Mouse (Mus musculus) midbrain, embryonic 10.5 days (tissue): Measurements from ENCODE around the gene Vars. TPM values are rescaled to one million over a fixed set of nuclear protein-coding genes. Genes with fewer than 3 reads are reported as not detected.
"Not testable (repeated sequence)": the region's sequence is repeated elsewhere in the genome, so short reads cannot be mapped to it uniquely, and the experiment has no call there.

Source experiments
- DNase-seq: peaks from one replicate; pipeline ENCODE4 v3.0.0-alpha.2; 2017; ENCODE audit warnings: low spot score
- H3K27ac ChIP-seq: fragments of 300-500 bp; sonication (generic); replicated peaks from 2 replicates; pipeline ENCODE4 v1.5.1; 2016; ENCODE audit warnings: mild to moderate bottlenecking
- H3K27me3 ChIP-seq: fragments of 300-500 bp; sonication (generic); 2 replicates; pipeline ENCODE4 v1.6.1; 2016; ENCODE audit warnings: low read depth, mild to moderate bottlenecking; ENCODE audit not compliant: poor library complexity, severe bottlenecking
- H3K36me3 ChIP-seq: fragments of 300-500 bp; sonication (generic); 2 replicates; pipeline ENCODE4 v1.6.1; 2016; ENCODE audit warnings: mild to moderate bottlenecking, moderate library complexity
- H3K4me1 ChIP-seq: fragments of 300-500 bp; sonication (generic); 2 replicates; pipeline ENCODE4 v1.6.1; 2016
- H3K4me3 ChIP-seq: fragments of 300-500 bp; sonication (generic); 2 replicates; pipeline ENCODE4 v1.5.1; 2016; ENCODE audit warnings: mild to moderate bottlenecking, moderate library complexity
- H3K9me3 ChIP-seq: fragments of 300-500 bp; sonication (generic); replicated peaks from 2 replicates; pipeline ENCODE4 v1.6.1; 2016; ENCODE audit warnings: mild to moderate bottlenecking
- WGBS: fragments of 180-500 bp; shearing (Covaris S2); methylation state at CpG from one replicate; pipeline ENCODE4 v1.1.7; 2016; 5-methylcytosine and 5-hydroxymethylcytosine counted together
- polyA plus RNA-seq: library from polyadenylated mRNA; unstranded; fragments of >200 nt; fragmentation: Nextera tagmentation; extraction: Ambion mirVana; gene quantifications from 2 replicates; pipeline ENCODE4 v1.2.1, GENCODE M21; 2016

Gene Vars
- polyA plus RNA-seq, 1 experiment from 2014 or later, result 210 TPM

- H3K4me1 ChIP-seq, result peaks cover 21% of the 10 kb centered on the region
- H3K27ac ChIP-seq, result peak overlapping the region; percentile 87
- peak; percentile 32 for DNase-seq
- no peaks in the 10 kb centered on the region for H3K9me3 ChIP-seq
- peak overlapping the region; percentile 62 for H3K4me3 ChIP-seq
- no peaks in the 10 kb centered on the region for H3K36me3 ChIP-seq
- 21% methylated on average over 12 of the region's 12 CpGs for WGBS
- peaks cover 77% of the 10 kb centered on the region for H3K27me3 ChIP-seq
These were observed 40.8 kb upstream of the Vars start for GRCm38 (mm10) chr17:34959881-34960515.

- no peak overlapping the region for H3K4me3 ChIP-seq
- H3K9me3 ChIP-seq, result no peaks in the 10 kb centered on the region
- H3K36me3 ChIP-seq, result no peaks in the 10 kb centered on the region
- no peak for DNase-seq
- no peak overlapping the region for H3K27ac ChIP-seq
- H3K27me3 ChIP-seq, result peaks cover 74% of the 10 kb centered on the region
- peaks cover 24% of the 10 kb centered on the region for H3K4me1 ChIP-seq
These were observed 39.9 kb upstream of the Vars start for GRCm38 (mm10) chr17:34960702-34961493.

GRCm38 (mm10) chr17:34962125-34962524 is 38.7 kb upstream of the Vars start:
- WGBS, result 52% methylated on average over 3 of the region's 3 CpGs
- H3K4me1 ChIP-seq, result peaks cover 24% of the 10 kb centered on the region
- no peaks in the 10 kb centered on the region for H3K36me3 ChIP-seq
- H3K27ac ChIP-seq, result no peak overlapping the region
- peaks cover 72% of the 10 kb centered on the region for H3K27me3 ChIP-seq
- DNase-seq, result no peak
- no peaks in the 10 kb centered on the region for H3K9me3 ChIP-seq
- no peak overlapping the region for H3K4me3 ChIP-seq

GRCm38 (mm10) chr17:34962841-34963240 is 37.9 kb upstream of the Vars start:
- Histone ChIP-seq H3K4me3 (no peak overlapping the region), H3K9me3 (no peaks in the 10 kb centered on the region), H3K27ac (no peak overlapping the region), H3K36me3 (no peaks in the 10 kb centered on the region), H3K4me1 (peaks cover 24% of the 10 kb centered on the region), H3K27me3 (peaks cover 74% of the 10 kb centered on the region)
- WGBS, result 58% methylated on average over 1 of the region's 1 CpGs
- no peak for DNase-seq

- 26% methylated on average over 1 of the region's 1 CpGs for WGBS
- H3K36me3 ChIP-seq, result no peaks in the 10 kb centered on the region
- H3K4me1 ChIP-seq, result peaks cover 20% of the 10 kb centered on the region
- no peaks in the 10 kb centered on the region for H3K9me3 ChIP-seq
- peaks cover 90% of the 10 kb centered on the region for H3K27me3 ChIP-seq
- H3K4me3 ChIP-seq, result no peak overlapping the region
- H3K27ac ChIP-seq, result peak overlapping the region; percentile 29; the same call in 1 of the 2 replicates
- DNase-seq, result no peak
These were observed 36.1 kb upstream of the Vars start for GRCm38 (mm10) chr17:34964640-34965049.

- Histone ChIP-seq H3K27me3 (peaks cover 90% of the 10 kb centered on the region), H3K36me3 (no peaks in the 10 kb centered on the region), H3K9me3 (no peaks in the 10 kb centered on the region), H3K4me1 (peaks cover 12% of the 10 kb centered on the region), H3K27ac (no peak overlapping the region), H3K4me3 (no peak overlapping the region)
- 88% methylated on average over 5 of the region's 5 CpGs for WGBS
- DNase-seq, result no peak
These were observed 35.2 kb upstream of the Vars start for GRCm38 (mm10) chr17:34965627-34966026.

- peaks cover 12% of the 10 kb centered on the region for H3K4me1 ChIP-seq
- 68% methylated on average over 8 of the region's 11 CpGs for WGBS
- peaks cover 70% of the 10 kb centered on the region for H3K27me3 ChIP-seq
- not testable (repeated sequence) for H3K4me3 ChIP-seq, H3K9me3 ChIP-seq, H3K36me3 ChIP-seq, DNase-seq, H3K27ac ChIP-seq
These were observed 31.0 kb upstream of the Vars start, which contains the start of gene Gm20481 for GRCm38 (mm10) chr17:34969822-34970221. Gene Gm20481, plus strand, starts transcription at chr17:34969912.

- not testable (repeated sequence) for H3K9me3 ChIP-seq, H3K36me3 ChIP-seq, H3K4me1 ChIP-seq, DNase-seq, H3K4me3 ChIP-seq, H3K27ac ChIP-seq
- 42% methylated on average over 24 of the region's 37 CpGs for WGBS
- peaks cover 61% of the 10 kb centered on the region for H3K27me3 ChIP-seq
These were observed 29.9 kb upstream of the Vars start for GRCm38 (mm10) chr17:34970850-34971249.

GRCm38 (mm10) chr17:34971694-34972068 is 29.1 kb upstream of the Vars start:
- not testable (repeated sequence) for DNase-seq, H3K36me3 ChIP-seq, H3K27ac ChIP-seq, H3K9me3 ChIP-seq, H3K4me1 ChIP-seq
- Histone ChIP-seq H3K27me3 (peaks cover 56% of the 10 kb centered on the region), H3K4me3 (peak overlapping the region; percentile 53)
- 4% methylated on average over 31 of the region's 43 CpGs for WGBS

GRCm38 (mm10) chr17:34972069-34972749 is 28.6 kb upstream of the Vars start, which contains the start of the genes Hspa1a and Hspa1l:
Gene Hspa1a, minus strand, starts transcription at chr17:34972156.
Gene Hspa1l, plus strand, starts transcription at chr17:34972703.
- H3K4me1 ChIP-seq, H3K36me3 ChIP-seq, H3K9me3 ChIP-seq: not testable (repeated sequence)
- DNase-seq, result peak; percentile 76
- H3K27me3 ChIP-seq, result peaks cover 51% of the 10 kb centered on the region
- 2% methylated on average over 33 of the region's 33 CpGs for WGBS
- H3K27ac ChIP-seq, result peak within 1 kb of the TSS; percentile 70
- H3K4me3 ChIP-seq, result peak within 1 kb of the TSS; percentile 53

GRCm38 (mm10) chr17:34975581-34976492 is 24.9 kb upstream of the Vars start:
- Histone ChIP-seq H3K4me3 (no peak overlapping the region), H3K27me3 (peaks cover 18% of the 10 kb centered on the region), H3K4me1 (peaks cover 17% of the 10 kb centered on the region), H3K36me3 (peaks cover 13% of the 10 kb centered on the region), H3K27ac (no peak overlapping the region), H3K9me3 (no peaks in the 10 kb centered on the region)
- 78% methylated on average over 3 of the region's 3 CpGs for WGBS
- no peak for DNase-seq

- no peak for DNase-seq
- H3K27me3 ChIP-seq, result peaks cover 18% of the 10 kb centered on the region
- H3K36me3 ChIP-seq, result peaks cover 13% of the 10 kb centered on the region
- peaks cover 21% of the 10 kb centered on the region for H3K4me1 ChIP-seq
- H3K4me3 ChIP-seq, result no peak overlapping the region
- no peak overlapping the region for H3K27ac ChIP-seq
- 96% methylated on average over 20 of the region's 20 CpGs for WGBS
- H3K9me3 ChIP-seq, result no peaks in the 10 kb centered on the region
These were observed 23.8 kb upstream of the Vars start for GRCm38 (mm10) chr17:34977000-34977399.
